Mouse (Mus musculus) common myeloid progenitor, adult 5-6 weeks (primary cell): Measurements from ENCODE around the gene Otub1. TPM values are rescaled to one million over a fixed set of nuclear protein-coding genes. Genes with fewer than 3 reads are reported as not detected.

ENCODE experiments used
- ATAC-seq: replicated peaks from 2 replicates; pipeline ENCODE4 v1.8.0; 2016; ENCODE audit warnings: low read depth, mild to moderate bottlenecking, moderate TSS enrichment, inconsistent platforms; ENCODE audit not compliant: poor library complexity, severe bottlenecking
- total RNA-seq: library from RNA; stranded (forward); fragments of 200-1000, 187-1606 nt; gene quantifications from 2 replicates; pipeline ENCODE4 v1.2.3, GENCODE M21; 2017

Gene Otub1
- total RNA-seq, 1 experiment from 2014 or later: 68.3 TPM

GRCm38 (mm10) chr19:7151300-7151926 lies 54.7 kb downstream of the Otub1 start:
- no peak for ATAC-seq

- no peak for ATAC-seq
These were observed 56.9 kb downstream of the Otub1 start for GRCm38 (mm10) chr19:7149158-7149685.

- no peak for ATAC-seq
These were observed 57.5 kb downstream of the Otub1 start for GRCm38 (mm10) chr19:7148541-7149085.

Other genes starting within 250 kb of the Otub1 start
- gene Ppp1r14b, start 231.3 kb downstream of the Otub1 start, total RNA-seq: 119 and 184 TPM in 2 replicates
- gene Plcb3, start 229.8 kb downstream of the Otub1 start, total RNA-seq: 7.5 and 10.6 TPM in 2 replicates
- 136 and 154 TPM in 2 replicates for gene Fkbp2, start 225.8 kb downstream of the Otub1 start, total RNA-seq
- gene Vegfb, start 218.7 kb downstream of the Otub1 start, total RNA-seq: 6.0 and 16.6 TPM in 2 replicates
- 5.4 and 7.9 TPM in 2 replicates for gene Dnajc4, start 213.7 kb downstream of the Otub1 start, total RNA-seq
- 3.3 and 6.1 TPM in 2 replicates for gene Nudt22, start 210.2 kb downstream of the Otub1 start, total RNA-seq
- 3.2 TPM in 1 of 2 replicates, not detected in the other for gene Trpt1, start 210.2 kb downstream of the Otub1 start, total RNA-seq
- gene Fermt3, start 186.8 kb downstream of the Otub1 start, total RNA-seq: 221 and 234 TPM in 2 replicates
- 244 and 257 TPM in 2 replicates for gene Stip1, start 166.3 kb downstream of the Otub1 start, total RNA-seq
- 2.8 and 7.9 TPM in 2 replicates for gene Macrod1, start 149.5 kb downstream of the Otub1 start, total RNA-seq
- gene Flrt1, start 100.6 kb downstream of the Otub1 start, total RNA-seq: not detected in 2 replicates
- 385 and 388 TPM in 2 replicates for gene Cox8a, start 11.3 kb upstream of the Otub1 start, total RNA-seq
- gene Naa40, start 34.9 kb upstream of the Otub1 start, total RNA-seq: 31.5 and 39.4 TPM in 2 replicates
- gene Rcor2, start 61.0 kb upstream of the Otub1 start, total RNA-seq: 5.9 and 9.0 TPM in 2 replicates
- gene Mark2, start 135.5 kb upstream of the Otub1 start, total RNA-seq: 17.9 and 40.2 TPM in 2 replicates
- gene Spindoc, start 176.7 kb upstream of the Otub1 start, total RNA-seq: 9.1 and 11.8 TPM in 2 replicates
- 4.0 and 4.5 TPM in 2 replicates for gene 2700081O15Rik, start 211.3 kb upstream of the Otub1 start, total RNA-seq